Mouse (Mus musculus): ENCODE results near the gene Cped1.

Gene Cped1

DNA sequence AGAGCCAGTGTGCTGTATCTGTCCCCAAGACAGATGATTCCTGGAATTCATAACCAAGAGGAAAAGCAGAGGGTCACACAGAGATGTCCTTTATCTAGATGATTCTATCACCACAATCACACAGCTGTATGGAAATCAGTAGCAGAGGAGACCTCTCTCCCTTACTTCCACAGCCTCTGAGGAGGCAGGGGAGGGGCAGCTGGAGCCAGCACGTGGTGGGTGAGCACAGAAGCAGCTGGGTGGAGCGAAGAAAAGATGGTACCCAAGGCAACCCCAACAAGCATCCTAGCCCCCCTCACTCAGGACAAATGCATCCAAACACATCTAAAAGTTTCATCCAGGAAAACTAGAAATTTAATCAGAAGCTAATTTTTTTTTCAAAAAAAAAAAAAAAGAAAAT is 182.7 kb downstream of the Cped1 start:
- no peak for DNase-seq (ENCODE audit: low spot score)

DNA sequence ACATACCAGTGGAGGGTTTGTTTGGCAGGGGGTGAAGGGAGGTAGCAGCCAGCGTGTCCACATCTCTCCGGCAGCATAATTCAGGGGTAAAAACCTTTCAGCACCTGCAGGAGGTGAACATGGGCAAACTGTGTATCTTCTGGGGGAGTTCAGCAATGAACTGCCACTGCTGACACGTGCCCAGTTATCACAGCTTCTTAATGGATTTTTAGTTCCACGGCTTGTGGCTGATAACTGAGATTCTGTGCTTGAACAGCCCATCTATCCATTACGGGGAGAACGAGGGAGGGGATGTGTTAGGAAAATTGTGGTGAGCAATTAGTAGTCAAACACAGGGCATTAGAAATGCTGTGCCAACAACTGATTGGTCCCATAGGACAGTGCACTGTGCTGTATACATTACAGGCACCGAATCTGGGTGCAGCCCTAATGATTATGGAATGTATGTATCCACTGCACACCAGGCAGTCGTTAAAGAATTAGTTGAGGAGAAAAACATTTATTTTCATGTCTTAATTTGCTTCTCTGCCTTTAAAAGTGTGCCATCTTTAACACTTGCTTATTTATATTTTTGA is 193.1 kb downstream of the Cped1 start:
- no peak for DNase-seq (ENCODE audit: low spot score)

DNA sequence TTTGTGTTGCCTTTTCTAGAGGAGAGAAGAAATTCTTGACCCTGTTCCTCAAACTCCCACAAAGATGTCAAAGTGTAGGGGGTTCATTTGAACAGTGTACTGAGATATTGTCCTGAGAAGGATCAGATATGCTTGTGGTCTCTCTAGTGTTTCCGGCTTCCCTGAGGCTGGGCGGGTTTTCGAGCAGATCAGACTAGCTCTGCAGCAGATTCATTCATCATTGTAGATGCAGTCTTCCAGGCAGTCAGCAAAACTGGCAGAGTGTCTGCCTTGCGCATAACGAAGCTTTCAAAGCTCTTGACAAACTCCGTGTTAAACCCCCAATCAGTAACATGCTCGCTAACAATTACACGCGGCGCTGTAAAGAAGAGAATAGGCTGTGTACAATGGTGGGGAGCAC is 194.6 kb downstream of the Cped1 start:
- peak; percentile 11 for DNase-seq (ENCODE audit: low spot score)

GRCm38 (mm10) chr6:22186967-22187366 is 201.3 kb downstream of the Cped1 start:
- DNase-seq (ENCODE audit: low spot score) = no peak

DNA sequence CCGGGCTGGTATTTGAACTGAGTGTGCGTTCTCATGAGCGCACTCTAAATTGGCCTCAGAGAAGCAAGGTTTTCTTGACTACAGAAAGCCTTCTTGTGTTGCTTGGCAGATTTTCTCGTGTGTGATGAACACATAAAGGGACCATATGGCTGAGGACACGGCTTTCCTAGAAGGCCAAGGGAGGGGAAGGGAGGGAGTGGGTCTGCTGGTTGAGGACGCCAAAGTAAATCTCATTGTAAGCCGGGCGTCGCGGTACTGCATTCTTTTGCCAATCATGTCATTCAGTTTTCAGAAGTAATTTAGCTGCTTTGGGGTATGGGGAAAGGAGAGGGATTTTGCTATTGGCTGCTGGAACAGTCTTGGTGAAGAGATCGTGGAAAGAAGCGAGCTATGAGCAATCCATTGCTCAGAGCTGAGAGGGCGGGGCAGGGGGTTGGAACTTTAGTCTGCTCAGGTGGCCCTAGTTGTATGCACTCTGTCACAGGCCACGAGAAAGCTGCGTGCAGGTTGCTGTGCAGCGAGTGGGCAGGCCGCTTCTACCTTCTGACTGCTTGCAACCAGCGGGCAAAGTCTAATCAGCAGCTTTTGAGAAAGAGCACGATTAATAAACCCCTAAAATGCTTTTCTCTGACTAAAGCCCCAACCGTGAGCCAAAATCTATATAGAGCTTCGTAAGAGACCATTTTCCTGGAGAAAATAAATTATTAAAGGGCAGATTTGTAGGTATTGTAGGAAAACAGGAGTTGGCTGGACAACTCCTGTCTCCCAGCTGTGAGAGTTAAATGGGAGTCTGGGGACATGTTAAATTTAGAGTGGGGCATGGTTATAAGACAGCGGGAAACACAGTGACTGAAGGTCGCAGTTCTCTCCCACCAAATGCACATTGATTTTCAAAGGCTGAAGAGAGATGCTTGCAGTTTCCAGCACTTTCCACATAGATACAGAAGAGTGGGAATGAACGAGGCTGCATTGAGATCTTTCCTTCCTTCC is 203.9 kb downstream of the Cped1 start:
- no peak for DNase-seq (ENCODE audit: low spot score)

DNA sequence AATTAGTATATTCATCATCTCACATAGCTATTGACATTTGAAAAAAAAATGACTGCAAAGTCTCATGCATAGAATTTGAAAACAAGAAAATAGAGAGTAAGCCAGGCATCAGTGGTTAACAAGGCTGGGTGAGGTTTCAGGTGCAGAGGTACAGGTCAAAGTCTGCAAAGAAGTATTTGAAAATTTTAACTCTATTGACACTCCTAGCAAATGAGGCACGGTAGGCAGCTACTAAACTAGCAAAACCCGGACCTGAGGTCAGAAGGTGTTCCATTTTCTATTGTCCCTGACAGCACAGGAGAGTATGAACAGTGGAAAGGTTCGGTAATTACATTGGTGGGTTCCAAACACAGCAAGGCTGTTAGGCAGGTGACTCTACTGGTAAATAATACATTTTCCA is 212.9 kb downstream of the Cped1 start:
- DNase-seq (ENCODE audit: low spot score) = no peak

DNA sequence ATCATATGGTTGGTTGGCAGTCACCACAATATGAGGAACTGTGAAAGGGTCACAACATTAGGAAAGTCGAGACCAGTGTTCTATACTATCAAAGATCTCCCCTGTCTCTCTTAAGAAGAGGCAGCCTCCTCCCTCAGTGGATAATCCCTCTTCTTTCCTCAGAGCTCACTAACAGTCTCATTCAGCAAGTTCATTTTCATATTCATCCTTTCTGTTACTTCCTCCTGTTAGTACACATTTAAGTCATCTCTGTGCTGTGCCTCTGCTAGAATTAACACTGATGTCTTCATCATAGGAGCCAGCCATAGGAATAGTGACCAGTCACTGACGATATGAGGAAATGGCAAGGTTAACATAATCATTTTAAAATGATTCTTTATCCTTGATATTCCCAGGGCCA is 213.8 kb downstream of the Cped1 start:
- DNase-seq (ENCODE audit: low spot score) = no peak

- no peak for DNase-seq (ENCODE audit: low spot score)
These were observed 214.4 kb downstream of the Cped1 start for GRCm38 (mm10) chr6:22200133-22200532.

GRCm38 (mm10) chr6:22201879-22202278 is 216.2 kb downstream of the Cped1 start:
- DNase-seq (ENCODE audit: low spot score) = no peak

- DNase-seq (ENCODE audit: low spot score) = no peak
These were observed 219.5 kb downstream of the Cped1 start for GRCm38 (mm10) chr6:22205030-22205750.

DNA sequence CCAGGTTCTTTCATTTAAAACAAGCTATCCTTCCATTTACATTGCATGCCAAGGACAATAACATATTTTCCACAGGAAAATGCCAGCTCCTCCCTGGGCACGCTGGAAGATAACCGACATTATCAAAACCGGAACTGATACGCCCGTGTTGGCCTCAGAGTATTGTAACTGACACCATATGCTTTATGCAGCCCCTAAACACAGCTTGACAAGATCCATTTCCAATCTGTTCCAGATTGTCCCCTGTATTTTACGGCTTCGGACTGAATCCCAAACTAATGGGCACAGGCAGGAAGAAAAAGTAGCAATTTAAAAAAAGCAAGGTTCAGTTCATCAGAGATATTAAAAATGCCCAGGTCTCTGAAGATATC is 220.0 kb downstream of the Cped1 start:
- no peak for DNase-seq (ENCODE audit: low spot score)

GRCm38 (mm10) chr6:22206179-22206578 is 220.5 kb downstream of the Cped1 start:
- DNase-seq (ENCODE audit: low spot score) = no peak

DNA sequence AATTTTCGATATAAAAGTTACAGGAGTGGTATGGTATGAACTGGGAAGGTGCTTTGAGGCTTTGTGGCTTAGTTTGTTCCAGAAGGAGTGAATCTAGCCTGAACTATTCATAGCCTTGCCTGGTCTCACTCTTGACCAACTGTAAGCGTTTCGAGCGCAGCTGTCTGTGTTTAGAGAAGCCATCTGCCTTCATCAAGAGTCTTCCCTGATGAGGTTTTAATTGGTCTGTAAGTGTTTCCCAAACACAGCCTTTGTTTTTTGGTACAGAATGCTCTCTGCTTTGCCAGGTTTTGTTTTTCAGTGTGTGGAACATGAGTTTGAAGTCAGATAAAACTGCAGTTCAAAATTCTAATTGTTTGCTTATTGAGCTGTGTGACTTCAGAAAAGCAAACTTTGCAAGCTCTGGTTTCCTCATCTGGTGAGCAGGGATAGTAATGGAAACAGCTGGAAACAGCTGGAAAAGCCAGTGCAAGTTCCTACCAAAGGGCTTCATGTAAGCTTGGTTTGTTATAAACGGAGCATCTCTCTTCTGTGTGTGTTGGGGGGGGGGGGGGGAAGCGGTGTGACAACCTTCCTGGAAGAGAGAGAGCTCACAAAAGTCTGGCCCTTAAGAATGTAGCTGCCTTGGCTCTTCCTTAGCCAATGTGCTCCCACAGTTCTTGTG is 221.0 kb downstream of the Cped1 start:
- no peak for DNase-seq (ENCODE audit: low spot score)

DNA sequence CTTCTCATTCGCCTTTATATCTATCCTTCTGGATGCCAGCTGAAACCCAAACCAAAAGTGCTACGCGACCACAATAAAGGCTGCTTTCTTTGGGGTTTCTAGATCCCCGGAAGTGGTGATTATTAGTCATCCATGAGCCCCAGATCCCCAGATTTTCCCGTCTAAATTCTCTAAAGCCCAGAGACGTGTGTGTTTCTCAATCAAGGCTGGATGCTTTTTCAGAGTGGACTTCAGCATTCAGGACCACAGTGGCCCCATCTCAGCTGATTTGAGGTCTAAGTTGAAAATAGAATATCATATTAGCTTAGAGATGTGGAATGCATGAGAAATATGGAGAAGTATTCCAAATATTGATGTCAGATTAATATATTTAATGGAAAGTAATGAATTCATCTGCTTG is 226.4 kb downstream of the Cped1 start:
- no peak for DNase-seq (ENCODE audit: low spot score)

- DNase-seq (ENCODE audit: low spot score) = no peak
These were observed 227.5 kb downstream of the Cped1 start for GRCm38 (mm10) chr6:22213187-22213586.

DNA sequence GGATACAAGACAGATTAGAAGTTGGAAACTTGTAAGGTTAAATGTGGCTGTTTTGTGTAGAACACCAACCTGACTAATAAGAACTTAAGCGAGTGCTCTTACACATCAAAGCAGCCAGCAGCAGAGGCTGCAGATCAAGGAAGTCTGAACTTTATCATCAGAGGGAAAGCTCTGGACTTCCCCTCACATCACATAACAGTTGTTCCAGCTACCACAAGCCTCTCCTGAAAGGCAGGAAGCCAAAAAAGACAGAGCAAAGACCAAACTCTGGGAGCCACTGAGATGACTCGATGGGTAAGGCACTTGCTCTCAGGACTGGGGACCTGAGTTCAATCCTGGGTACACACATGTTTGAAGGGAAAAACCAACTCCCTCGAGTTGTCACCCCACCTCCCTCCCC is 228.1 kb downstream of the Cped1 start:
- DNase-seq (ENCODE audit: low spot score) = no peak

GRCm38 (mm10) chr6:22214665-22215064 is 228.9 kb downstream of the Cped1 start:
- DNase-seq (ENCODE audit: low spot score) = no peak

DNA sequence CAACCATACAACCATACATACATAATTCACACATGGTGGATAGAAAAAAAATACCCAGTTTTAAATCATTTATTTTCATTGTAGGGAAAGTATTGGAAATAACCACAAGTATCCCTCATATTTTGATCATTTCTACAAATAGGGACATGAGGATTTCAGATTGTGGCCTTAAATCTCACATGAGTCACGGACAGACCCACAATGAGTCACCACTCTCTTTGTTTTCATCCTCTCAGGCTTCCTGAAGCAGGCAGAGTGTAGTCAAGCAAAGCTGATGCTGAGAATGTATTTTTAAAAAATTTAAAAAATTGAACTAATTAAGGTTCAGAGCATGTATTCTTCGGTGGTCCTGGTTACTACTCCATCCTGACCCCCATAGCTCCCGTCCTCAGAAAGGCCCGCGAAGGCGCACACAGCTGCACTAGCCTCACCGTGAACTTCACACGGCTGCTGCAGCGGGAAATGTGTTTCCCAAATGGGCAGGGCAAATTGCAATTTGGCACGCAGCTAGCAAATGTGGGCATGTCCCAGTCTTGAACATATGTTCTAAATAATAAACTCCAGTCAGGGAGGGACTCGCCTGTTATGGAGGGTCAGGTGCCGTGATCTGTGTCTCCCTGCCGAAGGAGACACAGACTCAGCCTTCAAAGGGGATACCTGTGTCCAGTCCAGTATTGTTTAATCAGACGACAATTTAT is 230.7 kb downstream of the Cped1 start:
- DNase-seq (ENCODE audit: low spot score) = no peak

DNA sequence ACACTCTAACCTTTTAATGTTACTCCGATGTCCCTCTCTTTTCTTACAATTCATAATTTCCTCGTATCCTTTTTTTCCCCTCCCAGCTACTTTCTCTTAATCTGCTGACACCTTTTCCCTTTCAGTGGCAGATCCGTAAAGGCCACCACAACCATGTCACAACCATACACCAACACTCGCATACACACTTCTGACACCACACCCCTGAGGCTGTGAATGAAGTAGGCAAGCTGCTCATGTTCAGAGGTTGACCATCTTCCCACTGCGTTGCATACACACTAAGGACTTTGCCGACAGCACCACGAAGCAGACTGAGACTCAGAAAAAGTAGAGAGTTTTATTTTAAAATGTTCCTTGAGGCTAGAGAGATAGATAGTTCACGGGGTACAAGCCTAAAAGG is 235.4 kb downstream of the Cped1 start:
- DNase-seq (ENCODE audit: low spot score) = no peak

GRCm38 (mm10) chr6:22222087-22222486 is 236.4 kb downstream of the Cped1 start:
- DNase-seq (ENCODE audit: low spot score) = no peak

- no peak for DNase-seq (ENCODE audit: low spot score)
These were observed 237.2 kb downstream of the Cped1 start for GRCm38 (mm10) chr6:22222947-22223346.

DNA sequence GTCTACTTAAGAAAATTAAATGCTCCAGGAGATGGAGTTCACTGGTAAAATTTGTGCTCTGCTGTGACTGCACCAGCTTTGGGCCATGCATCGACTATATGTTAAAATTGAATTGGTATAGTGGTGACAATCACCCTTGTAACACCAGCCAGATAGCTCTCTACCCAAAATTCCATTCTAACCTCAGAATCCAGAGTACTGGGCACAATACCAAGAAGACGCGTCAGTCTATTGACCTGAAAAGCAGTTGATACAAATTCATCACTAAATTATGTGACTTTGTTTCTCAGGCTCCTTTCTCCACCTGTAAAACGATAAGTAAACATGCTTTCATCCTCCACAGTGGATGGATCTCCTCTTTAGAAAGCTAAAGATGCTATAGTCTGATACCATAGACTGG is 238.6 kb downstream of the Cped1 start:
- DNase-seq (ENCODE audit: low spot score) = no peak

Measured in ovary, postnatal 14 days (tissue).